23 mouse cellular contexts compared by ENCODE assay signal in genomic region chr19:4699821-4700220, GRCm38 (mm10). TPM values are rescaled to one million over a fixed set of nuclear protein-coding genes. Genes with fewer than 3 reads are reported as not detected.
DNase-seq lines count a peak whose midpoint lies in the region; TF ChIP-seq lines count a peak whose summit lies in the region.
"Had no signal": no experiment of that assay in that cellular context is flagged by ENCODE, and none has a peak within 500 bp of the region (broad histone marks: within the 10 kb centered on the region; RNA-seq: fewer than 3 reads in every experiment).

No protein-coding gene starts in this region.

- peak overlapping the region; percentile 24; the same call in 1 of the 2 replicates for H3K27ac ChIP-seq in cerebellum, adult 2 months (ENCODE audit: insufficient read depth, low read length)
- H3K27ac ChIP-seq in left cerebral cortex, adult 2 months, result peak overlapping the region; percentile 85
- H3K27ac ChIP-seq: embryonic facial prominence, embryonic 10.5 days; embryonic facial prominence, embryonic 12.5 days had no signal

- intact Hi-C loops in left cerebral cortex, adult 2 months (cut with DNase I), result loop anchor here (2.0 to 5.0 kb wide), 2 partner anchors 13 to 223 kb away; partner anchors contain the start of gene Syt12

- H3K27me3 ChIP-seq in cerebellum, adult 2 months (ENCODE audit: control insufficient read depth, insufficient read depth, low read length), result no peaks in the 10 kb centered on the region
- H3K27me3 ChIP-seq: Patski had no signal

- TF ChIP-seq CTCF in cerebellum, adult 2 months (IDR thresholded peaks at IDR 0.05; ENCODE audit: borderline replicate concordance, insufficient read depth, low read depth, low read length), result no peak
- TF ChIP-seq CTCF in left cerebral cortex, adult 2 months (IDR thresholded peaks at IDR 0.05), result no peak

- no peak overlapping the region for H3K4me3 ChIP-seq in cerebellum, adult 2 months (replicated peaks; ENCODE audit: insufficient read depth, low read depth, low read length)
- H3K4me3 ChIP-seq in left cerebral cortex, adult 2 months, result no peak overlapping the region
- H3K4me3 ChIP-seq: embryonic facial prominence, embryonic 10.5 days; embryonic facial prominence, embryonic 12.5 days; forebrain, embryonic 13.5 days; forebrain, embryonic 15.5 days had no signal

- DNase-seq in cerebellum, adult 2 months, result no peak
- DNase-seq in cerebellum, postnatal 10 days, result no peak
- peak; percentile 72 for DNase-seq in heart, adult 11 months
- DNase-seq in heart, postnatal 4 days, result no peak
- no peak for DNase-seq in left cerebral cortex, adult 2 months (ENCODE audit: extremely low spot score in 1 of 2, low spot score in 2 of 2)
- no peak for DNase-seq in left cerebral cortex, adult 8-10 months (ENCODE audit: low spot score in 2 of 2)
- DNase-seq: adrenal gland, adult 8-10 months; adrenal gland, postnatal 14 days; adrenal gland, postnatal 36 days; B cell, adult 2 months; cerebellum, adult 11 months; cerebellum, adult 18-20 months; cerebellum, adult 9-11 months; forebrain, postnatal 0 days had no signal

- 74% methylated on average over 5 of the region's 5 CpGs for whole genome bisulfite sequencing in cerebellum, adult 2 months

- H3K4me1 ChIP-seq in cerebellum, adult 2 months (ENCODE audit: control insufficient read depth, insufficient read depth, low read length), result peaks cover 26% of the 10 kb centered on the region

- no peak for TF ChIP-seq POLR2A in cerebellum, adult 2 months (IDR thresholded peaks at IDR 0.05; ENCODE audit: borderline replicate concordance, insufficient read depth, low read length)

RNA-seq across cellular contexts. Expression of gene Gm960, which starts 1.4 kb away (rescaled TPM):
- 4.6 and 5.4 TPM in 2 replicates for polyA plus RNA-seq in cerebellum, adult 2 months (2012; rRNA removed)
- under 1 TPM; 0.12 to 0.68 TPM for total RNA-seq in heart, postnatal 4 days (2021)
- 1 to 10 TPM; 1.5 to 1.6 TPM for total RNA-seq in left cerebral cortex, adult 2 months (2021)
- total RNA-seq in left cerebral cortex, adult 8-10 months (2022), result 1 to 10 TPM; 1.4 to 4.5 (median 2.2) TPM
- total RNA-seq: adrenal gland, adult 18-20 months; adrenal gland, postnatal 14 days had no signal
- polyA plus RNA-seq: activated CD4-positive, CD25-positive, alpha-beta regulatory T cell, adult 4 months; CD4-positive, CD25-positive, alpha-beta regulatory T cell, adult 4 months; G1E had no signal

RNA-seq across cellular contexts. Expression of gene Sptbn2, which starts 11.1 kb away (rescaled TPM):
- polyA plus RNA-seq in cerebellum, adult 2 months (2012; rRNA removed), result 132 and 147 TPM in 2 replicates
- under 1 TPM; 0.25 to 0.33 TPM for total RNA-seq in heart, postnatal 4 days (2021)
- total RNA-seq in left cerebral cortex, adult 2 months (2021), result 100 to 1,000 TPM; 561 to 597 TPM
- total RNA-seq in left cerebral cortex, adult 8-10 months (2022), result 100 to 1,000 TPM; 453 to 534 (median 492) TPM

RNA-seq across cellular contexts. Expression of gene Rbm4b, which starts 56.5 kb away (rescaled TPM):
- polyA plus RNA-seq in cerebellum, adult 2 months (2012; rRNA removed), result 29.8 and 30.5 TPM in 2 replicates
- total RNA-seq in heart, postnatal 4 days (2021), result 1 to 10 TPM; 7.5 to 8.3 TPM
- total RNA-seq in left cerebral cortex, adult 2 months (2021), result 10 to 100 TPM; 16.3 to 18.2 TPM
- 10 to 100 TPM; 15.0 to 17.9 (median 16.4) TPM for total RNA-seq in left cerebral cortex, adult 8-10 months (2022)

Comparison
In these comparisons a context has a peak if more than half of its experiments do, and no peak if none do; other contexts are left out.
1. RNA of gene Sptbn2, which starts 11.1 kb away (total RNA-seq): 561 to 597 TPM in left cerebral cortex, adult 2 months and 453 to 534 TPM in left cerebral cortex, adult 8-10 months; 0.25 to 0.33 TPM in heart, postnatal 4 days; every median in the first group is over 100 times any median in the second.